Mouse (Mus musculus) heart, postnatal 0 days (tissue): Measurements from ENCODE around the gene Gm20449. TPM values are rescaled to one million over a fixed set of nuclear protein-coding genes. Genes with fewer than 3 reads are reported as not detected.
"Not testable (repeated sequence)": the region's sequence is repeated elsewhere in the genome, so short reads cannot be mapped to it uniquely, and the experiment has no call there.

Experiments used
- ATAC-seq: fragments of 200-750 bp; cut with Nextera tagmentation; 2 replicates; pipeline ENCODE4 v1.8.0; 2017; ENCODE audit warnings: low read depth, moderate number of reproducible peaks, moderate library complexity; ENCODE audit not compliant: insufficient read depth
- DNase-seq: peaks from one replicate; pipeline ENCODE4 v3.0.0-alpha.2; 2016; ENCODE audit warnings: low spot score
- H3K27ac ChIP-seq: fragments of 300-500 bp; sonication (generic); 2 replicates; pipeline ENCODE4 v1.5.1; 2014; ENCODE audit warnings: low read depth, mild to moderate bottlenecking
- H3K27me3 ChIP-seq: fragments of 300-500 bp; sonication (generic); 2 replicates; pipeline ENCODE4 v1.6.1; 2014; ENCODE audit warnings: low read length, mixed read lengths; ENCODE audit not compliant: control insufficient read depth, insufficient read depth
- H3K36me3 ChIP-seq: fragments of 300-500 bp; sonication (generic); replicated peaks from 2 replicates; pipeline ENCODE4 v1.6.1; 2014; ENCODE audit warnings: low read length, mixed read lengths; ENCODE audit not compliant: control insufficient read depth, insufficient read depth
- H3K4me1 ChIP-seq: fragments of 300-500 bp; sonication (generic); 2 replicates; pipeline ENCODE4 v1.6.1; 2014; ENCODE audit warnings: antibody characterized with exemption; ENCODE audit not compliant: control insufficient read depth, insufficient read depth
- H3K4me2 ChIP-seq: fragments of 300-500 bp; sonication (generic); 2 replicates; pipeline ENCODE4 v1.6.1; 2014; ENCODE audit warnings: low read depth, mild to moderate bottlenecking, low read length, moderate library complexity
- H3K4me3 ChIP-seq: fragments of 300-500 bp; sonication (generic); 2 replicates; pipeline ENCODE4 v1.5.1; 2014; ENCODE audit warnings: low read depth, low read length
- H3K9ac ChIP-seq: fragments of 300-500 bp; sonication (generic); replicated peaks from 2 replicates; pipeline ENCODE4 v1.6.1; 2014; ENCODE audit warnings: low read depth, low read length, mixed read lengths
- H3K9me3 ChIP-seq: fragments of 300-500 bp; sonication (generic); replicated peaks from 2 replicates; pipeline ENCODE4 v1.6.1; 2016; ENCODE audit warnings: low read length; ENCODE audit not compliant: control insufficient read depth
- CTCF ChIP-seq: IDR thresholded peaks from 2 replicates; pipeline ENCODE4 v1.5.1; 2016; ENCODE audit warnings: antibody characterized with exemption, control low read depth, low read depth
- EP300 ChIP-seq: IDR thresholded peaks from 2 replicates; pipeline ENCODE4 v1.6.1; 2016; ENCODE audit warnings: antibody characterized with exemption, low read depth
- WGBS: fragments of 180-500 bp; shearing (Covaris S2); extraction: QIAGEN DNeasy Blood & Tissue Kit; methylation state at CpG from one replicate; pipeline ENCODE4 v1.1.7; 2014; 5-methylcytosine and 5-hydroxymethylcytosine counted together
- polyA plus RNA-seq: library from polyadenylated mRNA; unstranded; fragments of >200 nt; fragmentation: Nextera tagmentation; extraction: Ambion mirVana; gene quantifications from 2 replicates; pipeline ENCODE4 v1.2.1, GENCODE M21; 2015
- total RNA-seq: library from RNA; depleted of rRNA; stranded (reverse); fragments of >200 nt; gene quantifications from 2 replicates; pipeline ENCODE4 v1.2.3, GENCODE M21; 2014; ENCODE audit warnings: low replicate concordance; rRNA removed

Gene Gm20449
- total and polyA plus RNA-seq, 2 experiments from 2014 or later = 1.1 TPM; not detected in 1

GRCm38 (mm10) chr7:41497871-41498270 lies 1.3 kb downstream of the Gm20449 start:
- Histone ChIP-seq H3K9ac (no peak overlapping the region), H3K4me2 (no peak overlapping the region), H3K27ac (no peak overlapping the region), H3K4me3 (no peak overlapping the region), H3K4me1 (0 out of 2 replicates have a peak, but pooled peaks cover 3% of the 10 kb centered on the region), H3K27me3 (no peaks in the 10 kb centered on the region), H3K36me3 (no peaks in the 10 kb centered on the region), H3K9me3 (no peaks in the 10 kb centered on the region)
- DNase-seq = no peak
- TF ChIP-seq CTCF = no peak
- TF ChIP-seq EP300 = no peak
- 88% methylated on average over 2 of the region's 2 CpGs for WGBS
- ATAC-seq = no peak

GRCm38 (mm10) chr7:41451864-41452263 lies 47.4 kb downstream of the Gm20449 start:
- Histone ChIP-seq H3K4me1 (no peaks in the 10 kb centered on the region), H3K27me3 (no peaks in the 10 kb centered on the region), H3K9ac (no peak overlapping the region), H3K36me3 (no peaks in the 10 kb centered on the region), H3K27ac (no peak overlapping the region), H3K4me3 (no peak overlapping the region), H3K4me2 (no peak overlapping the region), H3K9me3 (no peaks in the 10 kb centered on the region)
- DNase-seq (no peak), ATAC-seq (no peak)
- TF ChIP-seq CTCF = no peak
- TF ChIP-seq EP300 = no peak
- 13% methylated on average over 10 of the region's 10 CpGs for WGBS

GRCm38 (mm10) chr7:41448596-41448995 lies 50.6 kb downstream of the Gm20449 start, which contains the start of gene Vmn2r57:
Gene Vmn2r57 (minus strand): TSS chr7:41448696.
- not testable (repeated sequence) for H3K27ac ChIP-seq, DNase-seq, H3K36me3 ChIP-seq, ATAC-seq, H3K4me1 ChIP-seq, H3K4me2 ChIP-seq, H3K9me3 ChIP-seq, H3K4me3 ChIP-seq, H3K27me3 ChIP-seq, H3K9ac ChIP-seq
- 46% methylated on average over 1 of the region's 1 CpGs for WGBS

GRCm38 (mm10) chr7:41394130-41394529 lies 105.1 kb downstream of the Gm20449 start:
- H3K27me3 ChIP-seq = no peaks in the 10 kb centered on the region
- no peak overlapping the region for H3K4me3 ChIP-seq
- H3K36me3 ChIP-seq = no peaks in the 10 kb centered on the region
- no peak for TF ChIP-seq CTCF
- TF ChIP-seq EP300 = no peak
- H3K4me2 ChIP-seq = no peak overlapping the region
- WGBS = 75% methylated on average over 4 of the region's 4 CpGs
- DNase-seq (no peak), ATAC-seq (no peak)
- H3K9ac ChIP-seq = no peak overlapping the region
- H3K4me1 ChIP-seq = no peaks in the 10 kb centered on the region
- H3K27ac ChIP-seq = no peak overlapping the region
- H3K9me3 ChIP-seq = no peaks in the 10 kb centered on the region

- WGBS = under 1% methylated on average over 25 of the region's 25 CpGs
- Histone ChIP-seq H3K9ac (peak within 1 kb of the TSS; percentile 62), H3K4me2 (peak within 1 kb of the TSS; percentile 72), H3K36me3 (no peaks in the 10 kb centered on the region), H3K27ac (peak within 1 kb of the TSS; percentile 86), H3K9me3 (no peaks in the 10 kb centered on the region), H3K4me3 (peak within 1 kb of the TSS; percentile 64), H3K27me3 (no peaks in the 10 kb centered on the region), H3K4me1 (no peaks in the 10 kb centered on the region)
- DNase-seq = peak; percentile 93
- TF ChIP-seq EP300 (no peak), CTCF (no peak)
- ATAC-seq = peak; percentile 99
These were observed 105.9 kb downstream of the Gm20449 start, which contains the start of gene AI987944 for GRCm38 (mm10) chr7:41393048-41393971. Gene AI987944 (minus strand): TSS chr7:41393379.

Other genes starting within 250 kb of the Gm20449 start
- gene AI987944, start 106.0 kb downstream of the Gm20449 start, total RNA-seq = 3.9 and 12.3 TPM in 2 replicates
- gene AI987944, start 106.0 kb downstream of the Gm20449 start, polyA plus RNA-seq = 9.1 and 9.8 TPM in 2 replicates
- gene Vmn2r57, start 50.7 kb downstream of the Gm20449 start, total RNA-seq = 0.04 and 0.54 TPM in 2 replicates
- gene Vmn2r57, start 50.7 kb downstream of the Gm20449 start, polyA plus RNA-seq = 0.10 and 0.11 TPM in 2 replicates
- gene AW146154, start 473 bp upstream of the Gm20449 start, total RNA-seq = 3.4 and 5.0 TPM in 2 replicates
- 5.2 and 5.3 TPM in 2 replicates for gene AW146154, start 473 bp upstream of the Gm20449 start, polyA plus RNA-seq
- not detected in 2 replicates for gene Gm6871, start 74.2 kb upstream of the Gm20449 start, total RNA-seq
- gene Gm6871, start 74.2 kb upstream of the Gm20449 start, polyA plus RNA-seq = not detected in 2 replicates
- gene 2610021A01Rik, start 99.8 kb upstream of the Gm20449 start, total RNA-seq = 1.4 and 5.0 TPM in 2 replicates
- 3.7 and 4.5 TPM in 2 replicates for gene 2610021A01Rik, start 99.8 kb upstream of the Gm20449 start, polyA plus RNA-seq
- 4.5 and 13.3 TPM in 2 replicates for gene Zfp788, start 133.8 kb upstream of the Gm20449 start, total RNA-seq
- gene Zfp788, start 133.8 kb upstream of the Gm20449 start, polyA plus RNA-seq = 5.0 and 5.1 TPM in 2 replicates